Mouse (Mus musculus) forelimb bud, embryonic 11.5 days (tissue): ENCODE results near the gene Psmd5.
A peak's percentile ranks its signal among the peaks of the same experiment; 100 is the strongest.
"Not testable (repeated sequence)": the region's sequence is repeated elsewhere in the genome, so short reads cannot be mapped to it uniquely, and the experiment has no call there.

Experiments used
- DNase-seq: peaks from one replicate; pipeline ENCODE4 v3.0.0-alpha.2; 2012; ENCODE audit warnings: low read depth, low spot score

Gene Psmd5

GRCm38 (mm10) chr2:34827591-34827990, 47.2 kb downstream of the Psmd5 start:
- DNase-seq, result no peak

- DNase-seq, result peak; percentile 4
These were observed 48.1 kb downstream of the Psmd5 start for GRCm38 (mm10) chr2:34826460-34827231.

- peak; percentile 92 for DNase-seq
These were observed 48.8 kb downstream of the Psmd5 start, which contains the start of gene Fbxw2 for GRCm38 (mm10) chr2:34825827-34826459. TSS of gene Fbxw2 (minus strand) at chr2:34826311.

- DNase-seq, result no peak
These were observed 56.3 kb downstream of the Psmd5 start for GRCm38 (mm10) chr2:34818492-34818891.

GRCm38 (mm10) chr2:34815893-34816292, 58.9 kb downstream of the Psmd5 start:
- DNase-seq, result not testable (repeated sequence)

- no peak for DNase-seq
These were observed 62.1 kb downstream of the Psmd5 start for GRCm38 (mm10) chr2:34812706-34813105.

GRCm38 (mm10) chr2:34810775-34811174, 64.0 kb downstream of the Psmd5 start:
- DNase-seq, result no peak

- no peak for DNase-seq
These were observed 65.2 kb downstream of the Psmd5 start for GRCm38 (mm10) chr2:34809568-34809967.

- DNase-seq, result no peak
These were observed 66.7 kb downstream of the Psmd5 start for GRCm38 (mm10) chr2:34808057-34808456.

- no peak for DNase-seq
These were observed 69.3 kb downstream of the Psmd5 start for GRCm38 (mm10) chr2:34805364-34805950.

GRCm38 (mm10) chr2:34804815-34805214, 70.0 kb downstream of the Psmd5 start:
- no peak for DNase-seq

- DNase-seq, result no peak
These were observed 70.6 kb downstream of the Psmd5 start for GRCm38 (mm10) chr2:34804172-34804571.

GRCm38 (mm10) chr2:34803746-34804145, 71.0 kb downstream of the Psmd5 start:
- no peak for DNase-seq

- not testable (repeated sequence) for DNase-seq
These were observed 72.1 kb downstream of the Psmd5 start for GRCm38 (mm10) chr2:34802565-34803245.

GRCm38 (mm10) chr2:34801516-34802482, 73.0 kb downstream of the Psmd5 start:
- peak; percentile 99 for DNase-seq

- no peak for DNase-seq
These were observed 74.4 kb downstream of the Psmd5 start for GRCm38 (mm10) chr2:34800371-34800770.
